Mouse (Mus musculus) heart, embryonic 16.5 days (tissue): ENCODE results near the gene Dnajb8. TPM values are rescaled to one million over a fixed set of nuclear protein-coding genes. Genes with fewer than 3 reads are reported as not detected.
A peak's percentile ranks its signal among the peaks of the same experiment; 100 is the strongest.

Experiments used
- ATAC-seq: fragments of 200-750 bp; cut with Nextera tagmentation; replicated peaks from 2 replicates; pipeline ENCODE4 v1.8.0; 2017; ENCODE audit warnings: moderate number of reproducible peaks; ENCODE audit not compliant: insufficient read depth, low FRiP score; ENCODE audit errors: extremely low read depth
- H3K27ac ChIP-seq: fragments of 300-500 bp; sonication (generic); 2 replicates; pipeline ENCODE4 v1.5.1; 2014; ENCODE audit warnings: mild to moderate bottlenecking, low read length, control low read depth, moderate library complexity
- H3K27me3 ChIP-seq: fragments of 300-500 bp; sonication (generic); 2 replicates; pipeline ENCODE4 v1.6.1; 2014; ENCODE audit warnings: low read length, mixed read lengths; ENCODE audit not compliant: control insufficient read depth, insufficient read depth
- H3K36me3 ChIP-seq: fragments of 300-500 bp; sonication (generic); 2 replicates; pipeline ENCODE4 v1.6.1; 2014; ENCODE audit not compliant: control insufficient read depth, insufficient read depth
- H3K4me1 ChIP-seq: fragments of 300-500 bp; sonication (generic); 2 replicates; pipeline ENCODE4 v1.6.1; 2014; ENCODE audit warnings: low read length, mixed read lengths; ENCODE audit not compliant: control insufficient read depth, insufficient read depth
- H3K4me2 ChIP-seq: fragments of 300-500 bp; sonication (generic); 2 replicates; pipeline ENCODE4 v1.6.1; 2014; ENCODE audit warnings: low read depth, mild to moderate bottlenecking, control low read depth, low read length
- H3K4me3 ChIP-seq: fragments of 300-500 bp; sonication (generic); 2 replicates; pipeline ENCODE4 v1.5.1; 2014; ENCODE audit warnings: mild to moderate bottlenecking, control low read depth, low read length
- H3K9ac ChIP-seq: fragments of 300-500 bp; sonication (generic); 2 replicates; pipeline ENCODE4 v1.6.1; 2014; ENCODE audit warnings: low read length, control low read depth
- H3K9me3 ChIP-seq: fragments of 300-500 bp; sonication (generic); replicated peaks from 2 replicates; pipeline ENCODE4 v1.6.1; 2016; ENCODE audit warnings: low read length; ENCODE audit not compliant: control insufficient read depth
- WGBS: fragments of 180-500 bp; shearing (Covaris S2); extraction: QIAGEN DNeasy Blood & Tissue Kit; methylation state at CpG from one replicate; pipeline ENCODE4 v1.1.7; 2014; 5-methylcytosine and 5-hydroxymethylcytosine counted together
- polyA plus RNA-seq: library from polyadenylated mRNA; unstranded; fragments of >200 nt; fragmentation: Nextera tagmentation; extraction: Ambion mirVana; gene quantifications from 2 replicates; pipeline ENCODE4 v1.2.1, GENCODE M21; 2015

The Dnajb8 gene
- polyA plus RNA-seq, 1 experiment from 2014 or later, result not detected

- Histone ChIP-seq H3K9me3 (no peaks in the 10 kb centered on the region), H3K27ac (no peak overlapping the region), H3K27me3 (no peaks in the 10 kb centered on the region), H3K36me3 (no peaks in the 10 kb centered on the region), H3K4me2 (no peak overlapping the region), H3K4me1 (peaks cover 3% of the 10 kb centered on the region), H3K9ac (no peak overlapping the region), H3K4me3 (no peak overlapping the region)
- no peak for ATAC-seq
- WGBS, result 86% methylated on average over 3 of the region's 3 CpGs
Measured at GRCm38 (mm10) chr6:88260645-88261044, 38.6 kb downstream of the Dnajb8 start.

- H3K27me3 ChIP-seq, result no peaks in the 10 kb centered on the region
- no peaks in the 10 kb centered on the region for H3K9me3 ChIP-seq
- H3K36me3 ChIP-seq, result no peaks in the 10 kb centered on the region
- H3K27ac ChIP-seq, result no peak overlapping the region
- H3K4me3 ChIP-seq, result no peak overlapping the region
- H3K4me1 ChIP-seq, result no peaks in the 10 kb centered on the region
- ATAC-seq, result no peak
- H3K9ac ChIP-seq, result no peak overlapping the region
- WGBS, result 75% methylated on average over 9 of the region's 9 CpGs
- no peak overlapping the region for H3K4me2 ChIP-seq
Measured at GRCm38 (mm10) chr6:88262160-88262559, 40.1 kb downstream of the Dnajb8 start.

- Histone ChIP-seq H3K4me3 (no peak overlapping the region), H3K4me1 (no peaks in the 10 kb centered on the region), H3K27ac (no peak overlapping the region), H3K4me2 (no peak overlapping the region), H3K9me3 (no peaks in the 10 kb centered on the region), H3K27me3 (no peaks in the 10 kb centered on the region), H3K36me3 (no peaks in the 10 kb centered on the region), H3K9ac (no peak overlapping the region)
- 86% methylated on average over 1 of the region's 1 CpGs for WGBS
- no peak for ATAC-seq
Measured at GRCm38 (mm10) chr6:88265355-88265754, 43.3 kb downstream of the Dnajb8 start.

GRCm38 (mm10) chr6:88266055-88266454, 44.0 kb downstream of the Dnajb8 start:
- H3K9me3 ChIP-seq, result no peaks in the 10 kb centered on the region
- H3K27me3 ChIP-seq, result no peaks in the 10 kb centered on the region
- H3K27ac ChIP-seq, result no peak overlapping the region
- H3K36me3 ChIP-seq, result no peaks in the 10 kb centered on the region
- no peak for ATAC-seq
- no peaks in the 10 kb centered on the region for H3K4me1 ChIP-seq
- no peak overlapping the region for H3K9ac ChIP-seq
- no peak overlapping the region for H3K4me2 ChIP-seq
- WGBS, result 74% methylated on average over 3 of the region's 3 CpGs
- H3K4me3 ChIP-seq, result no peak overlapping the region

- no peak overlapping the region for H3K4me3 ChIP-seq
- H3K4me1 ChIP-seq, result no peaks in the 10 kb centered on the region
- H3K9ac ChIP-seq, result no peak overlapping the region
- ATAC-seq, result no peak
- H3K9me3 ChIP-seq, result no peaks in the 10 kb centered on the region
- WGBS, result 62% methylated on average over 3 of the region's 3 CpGs
- no peaks in the 10 kb centered on the region for H3K36me3 ChIP-seq
- no peak overlapping the region for H3K4me2 ChIP-seq
- H3K27me3 ChIP-seq, result no peaks in the 10 kb centered on the region
- H3K27ac ChIP-seq, result no peak overlapping the region
Measured at GRCm38 (mm10) chr6:88267068-88267467, 45.0 kb downstream of the Dnajb8 start.

- Histone ChIP-seq H3K4me2 (no peak overlapping the region), H3K27ac (no peak overlapping the region), H3K4me3 (no peak overlapping the region), H3K9me3 (no peaks in the 10 kb centered on the region), H3K27me3 (no peaks in the 10 kb centered on the region), H3K9ac (no peak overlapping the region), H3K36me3 (no peaks in the 10 kb centered on the region), H3K4me1 (no peaks in the 10 kb centered on the region)
- 56% methylated on average over 2 of the region's 2 CpGs for WGBS
- ATAC-seq, result 0 out of 2 replicates have a peak, but pooled peaks have one; percentile 32
Measured at GRCm38 (mm10) chr6:88267970-88268369, 45.9 kb downstream of the Dnajb8 start.

GRCm38 (mm10) chr6:88274623-88275022, 52.6 kb downstream of the Dnajb8 start:
- no peak overlapping the region for H3K27ac ChIP-seq
- 88% methylated on average over 6 of the region's 6 CpGs for WGBS
- H3K4me1 ChIP-seq, result no peaks in the 10 kb centered on the region
- no peaks in the 10 kb centered on the region for H3K9me3 ChIP-seq
- no peak for ATAC-seq
- no peak overlapping the region for H3K9ac ChIP-seq
- H3K27me3 ChIP-seq, result no peaks in the 10 kb centered on the region
- no peak overlapping the region for H3K4me3 ChIP-seq
- no peak overlapping the region for H3K4me2 ChIP-seq
- no peaks in the 10 kb centered on the region for H3K36me3 ChIP-seq

GRCm38 (mm10) chr6:88276221-88276620, 54.2 kb downstream of the Dnajb8 start:
- WGBS, result 75% methylated on average over 4 of the region's 4 CpGs

GRCm38 (mm10) chr6:88277242-88277641, 55.2 kb downstream of the Dnajb8 start:
- Histone ChIP-seq H3K36me3 (no peaks in the 10 kb centered on the region), H3K27ac (no peak overlapping the region), H3K4me1 (no peaks in the 10 kb centered on the region), H3K9ac (no peak overlapping the region), H3K4me2 (no peak overlapping the region), H3K9me3 (no peaks in the 10 kb centered on the region), H3K27me3 (no peaks in the 10 kb centered on the region), H3K4me3 (no peak overlapping the region)
- ATAC-seq, result no peak
- 86% methylated on average over 4 of the region's 4 CpGs for WGBS

More at GRCm38 (mm10) chr6:88276221-88276620, 54.2 kb downstream of the Dnajb8 start:
- ATAC-seq, result no peak
- Histone ChIP-seq H3K4me3 (no peak overlapping the region), H3K9me3 (no peaks in the 10 kb centered on the region), H3K27ac (no peak overlapping the region), H3K4me1 (no peaks in the 10 kb centered on the region), H3K4me2 (no peak overlapping the region), H3K27me3 (no peaks in the 10 kb centered on the region), H3K36me3 (no peaks in the 10 kb centered on the region), H3K9ac (no peak overlapping the region)

GRCm38 (mm10) chr6:88278141-88278540, 56.1 kb downstream of the Dnajb8 start:
- H3K4me1 ChIP-seq, result no peaks in the 10 kb centered on the region
- no peak overlapping the region for H3K4me2 ChIP-seq
- no peak overlapping the region for H3K9ac ChIP-seq
- ATAC-seq, result no peak
- no peaks in the 10 kb centered on the region for H3K27me3 ChIP-seq
- 82% methylated on average over 2 of the region's 2 CpGs for WGBS
- H3K9me3 ChIP-seq, result no peaks in the 10 kb centered on the region
- H3K27ac ChIP-seq, result no peak overlapping the region
- H3K4me3 ChIP-seq, result no peak overlapping the region
- H3K36me3 ChIP-seq, result no peaks in the 10 kb centered on the region
